Mouse (Mus musculus) telencephalon, adult 2 months (tissue): ENCODE measurements around the gene Ccdc136.
A peak's percentile ranks its signal among the peaks of the same experiment; 100 is the strongest.

Experiments
- DNase-seq: peaks from one replicate; pipeline ENCODE4 v3.0.0-alpha.2; 2011; ENCODE audit warnings: low read depth, low spot score

Gene Ccdc136

DNA sequence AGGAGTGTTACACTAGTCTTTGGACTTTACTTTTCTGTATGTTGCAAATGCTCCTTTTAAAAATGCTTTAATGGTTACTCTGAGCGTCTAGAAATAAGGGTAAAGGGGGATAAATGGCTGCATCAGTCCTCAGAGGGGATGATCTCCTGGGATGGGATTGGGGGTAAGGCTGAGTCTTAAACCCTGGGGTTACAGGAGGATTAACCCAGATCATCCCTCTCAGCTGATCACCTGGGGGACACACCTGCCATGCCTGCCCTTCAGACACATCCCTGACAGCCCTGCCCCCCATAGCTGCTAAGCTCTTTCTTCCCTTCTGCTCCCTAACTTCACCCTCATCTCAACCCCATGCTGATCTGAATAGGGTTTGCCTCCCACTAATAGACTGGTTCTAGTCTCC, 1.8 kb upstream of the Ccdc136 start:
- DNase-seq: no peak

DNA sequence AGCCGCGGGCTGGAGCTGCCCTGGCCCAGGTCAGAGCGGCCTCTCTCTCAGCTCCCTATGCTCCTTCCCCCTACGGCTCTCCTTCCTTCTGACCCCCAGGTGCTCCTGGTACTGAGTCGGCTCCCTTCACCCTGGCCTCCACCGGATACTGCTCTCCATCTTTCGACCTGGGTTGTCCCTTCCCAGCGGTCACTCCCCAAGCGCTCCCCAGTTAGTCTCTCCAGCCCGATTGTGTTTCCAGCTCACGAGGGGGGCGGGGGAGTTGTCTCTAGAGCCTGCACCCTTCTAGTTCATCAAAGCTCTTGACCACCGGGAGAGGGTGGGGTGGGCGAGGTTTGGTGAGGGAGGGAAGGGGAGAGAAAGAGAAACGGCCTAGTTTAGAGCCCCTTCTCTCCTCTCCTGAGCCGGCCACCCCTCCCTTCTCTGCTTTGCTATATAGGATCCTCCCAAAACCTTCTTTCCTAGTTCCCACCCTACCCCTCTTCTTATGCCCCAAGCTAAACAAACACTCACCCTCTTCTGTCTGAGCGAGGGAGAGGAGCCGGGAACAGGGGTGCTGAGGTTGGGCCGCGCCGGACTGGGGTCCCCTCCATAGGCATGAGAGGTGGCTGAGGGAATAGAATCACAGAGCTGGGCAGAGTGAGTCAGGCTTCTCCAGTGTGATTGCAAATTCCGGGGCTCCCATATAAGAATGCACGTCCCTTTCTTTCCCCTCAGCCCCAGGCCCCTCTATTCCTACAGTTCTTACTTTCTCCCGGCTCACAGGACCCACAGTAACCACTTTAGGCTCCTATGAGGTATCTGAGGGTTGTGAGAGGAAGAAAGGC, 818 bp downstream of the Ccdc136 start:
- DNase-seq: no peak

DNA sequence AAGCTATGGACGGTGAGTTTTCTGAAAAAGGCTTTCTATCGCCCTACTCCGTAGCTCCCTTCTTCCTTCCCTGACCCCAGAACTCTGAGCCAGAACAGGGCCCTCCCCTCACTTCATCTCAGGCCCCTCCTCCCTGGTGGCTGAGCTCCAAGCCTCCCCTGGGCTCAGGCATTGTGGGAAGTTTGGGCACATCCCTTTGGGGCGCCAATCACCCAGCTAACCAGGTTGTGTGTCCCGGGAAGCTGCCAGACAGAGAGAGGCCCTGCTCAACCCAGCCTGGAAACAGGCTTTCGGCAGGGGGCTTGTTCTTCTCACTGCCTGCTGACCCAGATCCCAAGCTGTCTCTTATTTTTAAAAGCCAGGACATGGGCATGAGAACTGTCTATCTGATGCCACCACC, 1.5 kb downstream of the Ccdc136 start:
- no peak for DNase-seq

DNA sequence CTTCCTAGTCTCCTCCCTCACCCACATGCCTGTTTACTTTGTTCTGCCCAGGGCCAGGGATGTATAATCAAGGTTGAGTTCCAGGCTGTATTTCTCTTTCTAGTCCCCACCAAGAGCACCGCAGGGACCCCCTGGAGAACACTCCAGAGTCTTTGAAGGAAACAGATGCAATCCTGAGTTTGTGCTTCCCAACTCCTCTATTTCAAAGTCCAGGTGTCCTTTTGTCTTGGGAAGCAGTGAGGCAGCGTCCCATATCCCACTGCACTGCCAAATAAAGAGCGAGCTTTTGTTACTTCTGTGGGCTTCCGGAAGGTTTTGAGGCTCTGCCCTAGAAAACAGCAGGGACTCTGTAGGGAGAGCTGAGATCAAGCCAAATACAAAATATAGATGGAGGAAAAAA, 3.7 kb downstream of the Ccdc136 start:
- DNase-seq: no peak

DNA sequence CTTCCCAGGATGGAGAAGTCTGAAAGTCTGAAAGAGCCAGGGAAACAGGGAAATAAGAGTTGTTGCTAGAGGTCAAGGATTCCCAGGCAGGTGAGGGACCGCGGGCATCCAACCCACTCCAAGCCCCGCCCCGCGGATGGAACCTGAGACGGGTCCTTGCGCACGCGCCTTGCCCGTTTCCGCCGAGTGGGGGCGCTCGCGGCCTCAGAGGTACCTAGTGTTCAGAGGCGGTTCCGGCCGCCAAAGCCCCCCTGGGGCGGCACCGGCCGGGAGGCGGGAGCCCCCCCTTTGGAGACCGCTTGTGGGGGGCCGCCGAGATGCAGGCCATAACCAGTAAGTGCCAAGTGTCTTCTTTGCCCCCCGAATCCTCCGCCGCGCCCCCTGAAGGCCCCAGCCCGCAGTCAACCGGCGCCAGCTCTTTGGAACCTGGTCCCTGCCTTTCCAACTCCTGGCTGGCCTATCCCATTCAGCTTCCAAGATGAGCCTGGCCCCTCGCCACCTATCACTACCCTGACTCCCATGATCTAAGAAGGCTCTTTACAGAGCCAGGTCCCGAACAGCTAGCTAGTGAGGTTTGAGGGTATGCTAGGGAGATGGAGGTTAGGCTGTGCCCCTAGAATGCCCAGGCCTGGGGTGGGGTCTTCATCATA, 6.7 kb downstream of the Ccdc136 start:
- DNase-seq: no peak

DNA sequence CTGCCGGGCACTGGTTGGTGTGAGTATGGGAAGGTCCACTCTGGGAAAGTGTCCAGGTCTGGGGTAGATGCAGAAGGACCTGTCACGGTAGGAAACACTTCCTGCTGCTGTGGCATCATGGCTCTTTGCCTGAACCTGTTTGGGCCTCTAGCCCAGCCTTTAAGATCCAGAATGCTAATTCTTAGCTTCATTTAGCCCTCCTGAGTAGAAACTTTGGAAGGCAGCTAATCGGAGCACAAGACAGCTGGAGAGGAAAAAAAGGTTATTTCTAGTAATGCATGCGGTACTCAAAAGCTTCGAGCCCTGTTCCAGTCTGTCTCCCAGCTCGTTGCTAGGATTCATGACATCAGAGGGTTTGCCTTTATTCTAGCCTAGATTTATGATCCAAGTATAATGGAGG, 10.3 kb downstream of the Ccdc136 start:
- DNase-seq: peak; percentile 58

DNA sequence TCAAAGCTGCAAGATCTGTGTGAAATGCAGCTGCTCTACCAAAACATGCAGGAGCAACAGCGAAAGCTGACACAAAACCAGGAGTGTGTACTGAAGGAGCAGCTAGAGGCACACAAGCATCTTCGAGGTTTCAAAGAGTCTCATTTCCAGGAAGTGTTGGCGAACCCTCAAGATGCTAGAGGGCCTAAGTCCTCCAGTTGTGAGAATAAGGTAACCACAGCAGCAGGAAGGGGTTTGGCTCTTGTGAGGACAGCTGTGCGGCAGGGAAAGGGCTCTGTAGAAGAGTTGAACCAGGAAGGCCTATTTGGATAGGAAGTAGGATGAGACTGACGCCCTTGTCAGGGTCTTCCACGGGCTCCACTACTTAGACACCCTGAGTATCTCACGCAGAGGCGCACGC, 19.3 kb downstream of the Ccdc136 start:
- DNase-seq: no peak

DNA sequence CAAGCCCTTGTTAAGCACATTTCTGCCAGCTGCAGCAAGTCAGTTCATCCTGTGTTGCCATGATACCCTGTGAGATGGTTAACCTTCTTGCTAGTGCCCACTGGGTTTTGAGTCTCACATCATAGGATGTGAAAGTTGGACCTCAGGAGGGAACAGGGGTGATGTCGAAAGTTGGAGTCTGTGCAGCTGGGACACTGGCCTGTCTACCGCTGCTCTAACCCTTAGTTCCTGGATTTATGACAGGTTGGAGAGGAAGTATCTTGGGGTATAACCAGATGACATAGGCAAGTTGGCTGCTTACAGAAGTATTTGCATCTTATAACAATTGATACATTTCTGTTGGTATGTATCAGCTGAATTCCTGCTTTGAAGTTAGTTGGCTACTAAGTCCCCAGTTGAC, 24.5 kb downstream of the Ccdc136 start:
- DNase-seq: no peak

DNA sequence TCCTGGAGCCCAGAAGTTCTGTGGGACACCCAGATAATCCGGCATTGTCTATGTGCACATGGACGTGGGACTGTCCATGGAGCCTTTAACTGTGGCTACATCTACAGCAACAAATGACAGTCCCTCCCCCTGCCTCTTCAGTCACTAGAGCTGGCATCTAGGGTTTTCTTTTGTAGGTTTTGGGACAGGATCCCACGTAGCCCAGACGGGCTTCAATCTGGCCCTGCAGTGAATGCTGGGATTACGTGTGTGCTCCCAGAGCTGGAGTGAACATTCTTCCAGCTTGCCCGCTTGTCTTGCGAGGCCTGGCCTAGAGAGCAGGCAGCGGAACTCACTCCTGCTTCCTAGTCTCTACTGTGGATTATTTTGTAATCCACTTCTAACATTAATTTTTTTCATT, 29.0 kb downstream of the Ccdc136 start:
- no peak for DNase-seq

DNA sequence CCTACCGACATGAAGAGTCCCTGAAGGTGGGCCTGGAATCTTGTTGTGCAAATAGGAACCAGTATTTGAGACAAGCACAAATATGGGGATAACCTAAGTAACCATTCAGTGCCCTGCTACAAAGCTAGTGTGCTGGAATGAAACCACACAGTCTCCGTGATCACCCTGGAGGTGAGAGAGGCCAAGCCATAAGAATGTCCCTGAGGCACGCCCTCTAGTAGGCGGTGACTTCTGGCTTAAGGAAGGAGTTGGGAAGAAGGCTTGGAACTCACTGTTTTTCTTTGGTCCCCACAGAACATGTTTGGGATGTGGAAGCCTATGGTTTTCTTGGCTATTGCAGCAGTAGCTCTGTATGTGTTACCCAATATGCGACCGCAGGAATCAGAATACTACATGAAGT, 30.2 kb downstream of the Ccdc136 start:
- no peak for DNase-seq

DNA sequence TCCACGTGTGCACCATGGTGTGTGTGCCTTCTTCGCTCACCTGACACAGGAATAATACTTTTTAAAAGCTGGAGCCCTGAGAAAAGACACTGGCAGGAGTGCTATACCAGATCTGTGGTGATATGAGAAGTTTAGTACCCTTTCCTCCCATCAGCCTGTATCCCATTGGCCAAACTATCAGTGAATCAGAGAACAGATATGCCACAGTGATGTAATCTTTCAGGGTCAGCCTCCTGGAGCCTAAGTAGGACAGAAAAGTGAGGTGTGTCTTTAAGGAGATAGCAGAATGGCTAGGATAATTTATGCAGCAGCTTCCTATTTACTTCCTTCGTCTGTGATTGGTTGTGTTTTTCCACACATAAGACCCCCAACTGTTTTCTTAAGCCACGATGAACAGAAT, 32.1 kb downstream of the Ccdc136 start:
- DNase-seq: no peak

DNA sequence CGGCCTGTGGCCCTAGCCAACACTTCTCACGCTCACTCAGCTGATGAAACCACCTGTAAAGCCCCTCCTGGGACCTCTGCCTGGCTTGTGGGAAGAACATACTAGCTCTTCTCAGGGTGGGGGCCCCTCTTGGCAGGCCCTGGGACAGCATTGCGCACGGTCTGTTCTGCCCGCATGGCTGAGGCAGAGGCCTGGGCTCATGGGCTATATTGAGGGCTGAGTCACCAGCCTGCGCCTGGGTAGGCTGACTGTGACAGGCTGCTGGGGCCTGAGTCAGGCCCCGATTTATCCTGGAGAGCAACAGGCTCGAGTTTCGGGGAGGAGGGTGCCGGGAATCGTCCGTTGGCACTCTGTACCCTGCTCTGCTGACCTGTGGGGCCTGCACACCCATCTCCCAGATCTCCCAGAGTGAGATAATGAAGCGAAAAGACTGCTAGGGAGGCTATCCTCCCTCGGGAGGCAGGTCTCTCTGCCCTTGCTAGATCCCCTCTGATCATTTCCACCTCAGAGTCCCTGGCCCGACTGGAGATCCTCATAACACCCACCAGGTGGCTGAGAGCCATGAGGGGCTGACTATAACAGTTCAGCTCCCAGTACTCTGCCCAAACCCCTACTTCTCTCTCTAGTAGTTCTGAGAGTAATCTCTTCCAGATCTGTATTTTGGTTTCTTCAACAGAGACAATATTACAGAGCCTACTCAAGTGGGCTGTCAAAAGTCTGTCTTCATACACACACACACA, 34.7 kb downstream of the Ccdc136 start:
- DNase-seq: no peak

DNA sequence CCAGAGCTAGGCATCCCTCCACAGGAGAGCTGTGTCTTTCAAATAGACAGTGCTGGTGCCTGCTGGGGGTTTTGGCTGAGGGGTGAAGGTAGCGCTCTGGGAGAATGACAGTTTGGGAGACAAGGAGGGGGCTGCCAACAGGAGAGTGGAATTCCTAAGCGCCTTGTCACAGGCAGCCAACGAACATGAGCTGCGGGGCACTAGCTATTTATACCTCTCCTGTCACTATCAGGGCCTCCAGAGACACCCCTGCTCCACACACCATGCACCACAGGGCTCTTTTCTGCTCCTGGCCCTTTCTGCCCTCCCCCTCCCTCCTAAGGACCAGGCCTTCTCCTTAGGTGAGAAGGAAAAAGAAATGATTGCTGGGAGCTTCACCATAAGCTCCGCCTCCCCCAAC, 35.4 kb downstream of the Ccdc136 start:
- DNase-seq: no peak

DNA sequence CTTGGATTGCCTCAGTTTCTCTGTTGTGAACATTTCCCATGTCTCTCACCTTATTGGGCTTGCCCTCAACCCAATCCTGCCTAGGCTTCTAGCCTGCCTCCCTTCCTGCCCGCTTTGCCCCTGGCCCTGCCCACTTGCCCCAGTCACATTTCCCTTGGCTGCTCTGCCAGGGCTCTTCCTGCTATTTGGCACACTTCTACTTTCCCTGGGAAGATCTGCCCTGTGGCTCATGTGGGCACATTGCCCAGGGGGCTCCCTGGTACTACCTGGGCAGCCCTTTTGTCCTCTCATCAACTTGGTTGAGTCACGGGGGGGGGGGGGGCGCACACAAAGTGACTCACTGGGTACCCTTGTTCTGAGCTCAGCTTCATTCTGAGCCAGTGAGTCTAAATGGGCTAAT, 36.0 kb downstream of the Ccdc136 start:
- DNase-seq: no peak

DNA sequence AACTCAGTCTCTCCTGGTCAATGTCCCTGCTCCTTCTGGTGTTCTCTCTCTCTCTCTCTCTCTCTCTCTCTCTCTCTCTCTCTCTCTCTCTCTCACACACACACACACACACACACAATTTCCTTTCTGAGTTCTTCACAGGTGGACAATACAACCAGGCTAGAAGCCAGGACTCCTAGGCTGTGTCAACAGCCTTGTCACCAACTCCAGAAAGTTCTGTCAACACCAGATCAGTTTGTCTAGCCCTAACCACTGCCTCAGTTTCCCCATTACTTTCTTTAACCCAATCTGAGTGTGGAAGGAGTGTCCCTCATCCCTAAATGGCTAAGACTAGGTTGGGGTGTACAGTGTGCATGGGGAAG, 36.5 kb downstream of the Ccdc136 start:
- no peak for DNase-seq

DNA sequence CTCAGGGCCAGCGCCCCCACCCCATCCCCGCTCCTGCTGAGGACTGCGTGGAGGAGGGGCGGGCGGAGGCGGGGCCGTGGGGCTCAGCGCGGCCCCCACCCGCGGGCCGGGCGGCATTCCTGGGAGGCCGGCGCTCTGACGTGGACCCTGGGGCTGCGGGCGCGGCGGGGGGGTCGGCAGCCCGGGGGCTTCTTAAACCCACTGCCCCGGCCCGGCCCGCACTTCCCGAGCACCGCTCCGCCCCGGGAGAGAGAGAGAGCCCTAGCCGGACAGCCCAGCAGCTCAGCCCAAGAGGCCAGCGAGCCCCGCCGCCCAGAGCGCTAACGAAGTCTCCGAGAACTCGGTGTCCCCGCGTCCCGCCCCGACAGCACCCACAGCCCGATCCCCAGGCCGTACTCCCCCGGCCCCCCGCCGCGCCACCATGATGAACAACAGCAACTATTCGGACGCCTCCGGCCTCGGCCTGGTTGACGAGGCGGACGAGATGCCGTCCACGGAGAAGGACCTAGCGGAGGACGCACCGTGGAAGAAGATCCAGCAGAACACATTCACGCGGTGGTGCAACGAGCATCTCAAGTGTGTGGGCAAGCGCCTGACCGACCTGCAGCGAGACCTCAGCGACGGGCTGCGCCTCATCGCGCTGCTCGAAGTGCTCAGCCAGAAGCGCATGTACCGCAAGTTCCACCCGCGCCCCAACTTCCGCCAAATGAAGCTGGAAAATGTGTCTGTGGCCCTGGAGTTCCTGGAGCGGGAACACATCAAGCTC, 37.1 kb downstream of the Ccdc136 start, which contains the start of gene Flnc:
Gene Flnc, plus strand, starts transcription at position 219 of the 766 bp plus-strand sequence.
- no peak for DNase-seq

DNA sequence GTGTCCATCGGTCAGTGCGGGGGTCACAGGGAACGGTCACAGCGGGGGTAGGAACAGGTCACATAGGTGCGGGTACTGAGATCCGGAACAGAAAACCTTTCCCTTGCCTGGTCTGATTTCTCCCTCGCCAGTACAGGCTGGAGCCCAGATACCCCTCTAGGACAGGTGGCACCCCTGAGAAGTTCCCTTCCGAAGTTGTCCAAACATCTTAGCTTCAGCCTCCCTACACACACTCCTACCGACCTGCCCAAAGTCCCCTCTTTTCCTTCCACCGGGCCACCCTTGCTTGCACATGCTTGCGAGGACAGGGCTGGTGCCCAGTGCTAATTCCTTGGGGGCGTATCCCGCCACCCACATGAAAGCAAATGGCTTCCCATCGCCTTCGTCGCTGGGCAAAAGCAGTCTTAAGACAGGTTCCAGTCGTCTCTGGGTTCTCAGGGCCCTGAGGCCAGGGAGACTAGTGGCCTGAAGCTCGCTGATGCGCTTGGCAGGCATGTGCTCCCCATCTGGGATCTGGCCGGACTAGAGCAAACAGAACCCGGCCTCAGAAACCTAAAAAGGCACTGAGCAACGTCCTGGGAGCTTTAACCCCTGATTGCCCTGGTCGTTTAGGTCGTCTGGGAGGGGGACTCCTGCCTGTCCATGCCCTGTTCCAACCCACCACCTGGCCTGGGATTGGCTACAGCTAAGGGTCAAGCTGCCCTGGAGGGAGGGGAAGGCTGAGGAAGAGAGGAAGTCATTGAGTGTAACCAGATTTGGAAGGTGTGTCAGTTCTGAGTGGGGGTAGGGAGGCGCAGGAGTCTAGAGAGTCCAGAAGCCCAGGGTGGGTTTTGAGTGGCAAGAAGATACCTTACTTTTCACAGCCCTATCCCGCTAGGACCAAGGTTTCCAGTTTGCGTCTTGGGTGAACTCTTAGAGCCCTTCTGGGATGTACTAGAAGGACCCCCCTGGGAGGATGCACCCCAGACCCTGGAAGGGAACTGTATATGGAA, 38.0 kb downstream of the Ccdc136 start:
- DNase-seq: no peak

DNA sequence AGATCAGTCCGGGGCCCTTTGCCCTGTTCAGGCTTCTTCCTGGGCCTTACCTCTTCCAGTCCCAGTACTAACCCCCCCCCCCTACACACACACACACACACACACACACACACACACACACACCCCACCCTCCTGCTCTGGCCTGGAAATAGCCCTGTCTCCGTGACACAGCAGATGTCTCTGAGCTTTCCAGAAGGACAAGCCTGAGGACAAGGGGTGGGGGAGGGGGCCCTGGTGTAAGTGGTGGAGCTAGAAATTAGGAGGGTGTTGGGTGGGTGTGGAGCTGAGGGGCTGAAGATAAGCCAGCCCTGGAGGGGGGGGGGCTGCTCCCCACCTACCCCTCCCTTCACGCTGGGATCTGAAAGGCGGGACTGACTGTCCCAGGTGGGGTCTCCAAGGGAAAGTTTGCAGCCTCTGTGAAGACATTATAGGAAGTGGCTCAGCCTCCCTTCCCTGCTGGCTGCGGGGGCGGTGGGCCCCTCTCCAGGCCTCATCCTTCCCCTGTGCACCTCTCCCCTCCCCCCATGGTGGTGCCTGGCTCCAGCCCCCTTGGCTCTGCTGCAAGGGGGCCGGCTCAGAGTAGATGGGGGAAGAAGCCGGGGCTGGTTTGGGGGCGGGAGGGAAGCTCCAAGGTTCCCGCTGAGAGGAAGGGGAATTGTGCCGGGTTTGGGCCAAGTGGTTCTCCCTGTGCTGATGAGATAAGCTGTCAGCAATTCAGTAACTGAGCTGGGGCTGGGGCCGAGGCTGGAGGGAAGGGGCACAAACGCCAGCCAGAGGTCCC, 39.0 kb downstream of the Ccdc136 start:
- DNase-seq: no peak

DNA sequence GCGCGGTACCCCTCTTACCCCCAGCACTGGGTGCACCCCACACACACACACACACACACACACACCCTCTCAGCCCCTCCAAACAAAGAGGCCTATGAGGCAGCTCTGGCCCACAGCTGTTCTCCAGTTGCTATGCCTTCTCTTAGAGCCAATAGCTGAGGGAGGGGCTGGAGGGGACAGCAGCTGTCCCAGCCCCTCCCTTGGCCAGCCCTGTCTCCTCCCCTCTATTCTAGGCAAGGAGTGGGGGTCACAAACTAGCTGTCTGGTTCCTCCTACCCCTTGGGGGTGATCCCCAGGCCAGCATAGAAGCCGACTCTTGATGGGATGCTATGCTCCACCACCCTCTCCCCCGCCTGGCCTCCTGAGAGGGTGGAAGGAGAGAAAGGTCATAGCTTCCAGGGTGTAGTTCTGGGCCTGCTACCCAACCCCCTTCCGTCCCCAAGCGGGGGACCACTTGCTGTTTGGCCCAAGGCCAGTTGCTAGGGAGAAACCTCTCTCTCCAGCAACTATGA, 39.9 kb downstream of the Ccdc136 start:
- no peak for DNase-seq

DNA sequence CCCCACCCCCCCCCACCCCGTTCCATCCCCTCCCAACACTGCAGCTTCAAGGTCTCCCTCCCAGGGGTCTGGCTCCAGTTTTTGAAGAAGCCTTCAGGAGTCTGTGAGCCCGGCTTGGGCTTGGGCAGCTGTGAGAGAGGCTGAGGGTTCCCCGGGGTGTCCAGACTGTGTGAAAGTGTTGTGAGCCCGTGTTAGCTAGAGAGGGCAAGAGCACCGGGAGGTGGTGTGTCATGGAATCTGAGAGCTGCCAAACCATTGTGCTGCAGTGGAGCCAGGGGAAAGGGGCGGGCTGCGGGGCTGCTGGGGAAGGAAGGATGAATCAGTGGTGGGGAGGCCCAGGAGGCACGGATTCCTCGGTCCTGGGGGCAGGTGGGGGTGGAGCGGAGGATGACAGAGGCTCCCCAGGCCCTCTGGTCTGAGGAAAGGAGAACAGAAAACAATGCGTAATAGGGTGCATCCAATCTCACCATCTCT, 40.4 kb downstream of the Ccdc136 start:
- DNase-seq: no peak
